Mouse (Mus musculus) heart, adult 2 months (tissue): ENCODE data around the gene Mindy1.

Source experiments
- CTCF ChIP-seq: fragments of 200-600 bp; IDR thresholded peaks from 2 replicates; pipeline ENCODE4 v1.8.1; 2022; ENCODE audit warnings: antibody characterized with exemption, mild to moderate bottlenecking, moderate library complexity
- EP300 ChIP-seq: fragments of 200-500 bp; IDR thresholded peaks from 2 replicates; pipeline ENCODE4 v1.6.1; 2011; ENCODE audit warnings: low read depth, low read length, control low read depth; ENCODE audit not compliant: insufficient read depth
- POLR2A ChIP-seq: fragments of 200-500 bp; IDR thresholded peaks from 2 replicates; pipeline ENCODE4 v1.6.1; 2011; ENCODE audit warnings: mild to moderate bottlenecking, low read depth, low read length, control low read depth; ENCODE audit not compliant: insufficient read depth

- TF ChIP-seq CTCF (no peak), EP300 (no peak), POLR2A (no peak)
Observed at GRCm38 (mm10) chr3:95275161-95275560, 6.0 kb upstream of the Mindy1 start.
